Mouse (Mus musculus) heart, embryonic 10.5 days (tissue): ENCODE measurements around the gene Orm3. TPM values are rescaled to one million over a fixed set of nuclear protein-coding genes. Genes with fewer than 3 reads are reported as not detected.

Source experiments
- DNase-seq: peaks from one replicate; pipeline ENCODE4 v3.0.0-alpha.2; 2017; ENCODE audit warnings: low spot score
- H3K27ac ChIP-seq: fragments of 300-500 bp; sonication (generic); 2 replicates; pipeline ENCODE4 v1.5.1; 2016; ENCODE audit warnings: mild to moderate bottlenecking
- H3K27me3 ChIP-seq: fragments of 300-500 bp; sonication (generic); 2 replicates; pipeline ENCODE4 v1.6.1; 2016; ENCODE audit warnings: mild to moderate bottlenecking; ENCODE audit not compliant: poor library complexity, insufficient read depth, severe bottlenecking
- H3K36me3 ChIP-seq: fragments of 300-500 bp; sonication (generic); 2 replicates; pipeline ENCODE4 v1.6.1; 2016; ENCODE audit warnings: mild to moderate bottlenecking, moderate library complexity
- H3K4me1 ChIP-seq: fragments of 300-500 bp; sonication (generic); 2 replicates; pipeline ENCODE4 v1.6.1; 2016; ENCODE audit warnings: mild to moderate bottlenecking
- H3K4me3 ChIP-seq: fragments of 300-500 bp; sonication (generic); 2 replicates; pipeline ENCODE4 v1.5.1; 2016; ENCODE audit warnings: mild to moderate bottlenecking, moderate library complexity
- H3K9me3 ChIP-seq: fragments of 300-500 bp; sonication (generic); 2 replicates; pipeline ENCODE4 v1.6.1; 2016; ENCODE audit warnings: mild to moderate bottlenecking, moderate library complexity
- WGBS: fragments of 180-500 bp; shearing (Covaris S2); methylation state at CpG from one replicate; pipeline ENCODE4 v1.1.7; 2016; 5-methylcytosine and 5-hydroxymethylcytosine counted together
- polyA plus RNA-seq: library from polyadenylated mRNA; unstranded; fragments of >200 nt; fragmentation: Nextera tagmentation; extraction: Ambion mirVana; gene quantifications from 2 replicates; pipeline ENCODE4 v1.2.1, GENCODE M21; 2016

Gene Orm3
- polyA plus RNA-seq, 1 experiment from 2014 or later = not detected

- Histone ChIP-seq H3K27ac (no peak overlapping the region), H3K36me3 (no peaks in the 10 kb centered on the region), H3K4me3 (no peak overlapping the region), H3K4me1 (no peaks in the 10 kb centered on the region), H3K27me3 (no peaks in the 10 kb centered on the region), H3K9me3 (no peaks in the 10 kb centered on the region)
- no peak for DNase-seq
- WGBS = 65% methylated on average over 4 of the region's 4 CpGs
These were observed 13.5 kb upstream of the Orm3 start for GRCm38 (mm10) chr4:63342491-63342890.

DNA sequence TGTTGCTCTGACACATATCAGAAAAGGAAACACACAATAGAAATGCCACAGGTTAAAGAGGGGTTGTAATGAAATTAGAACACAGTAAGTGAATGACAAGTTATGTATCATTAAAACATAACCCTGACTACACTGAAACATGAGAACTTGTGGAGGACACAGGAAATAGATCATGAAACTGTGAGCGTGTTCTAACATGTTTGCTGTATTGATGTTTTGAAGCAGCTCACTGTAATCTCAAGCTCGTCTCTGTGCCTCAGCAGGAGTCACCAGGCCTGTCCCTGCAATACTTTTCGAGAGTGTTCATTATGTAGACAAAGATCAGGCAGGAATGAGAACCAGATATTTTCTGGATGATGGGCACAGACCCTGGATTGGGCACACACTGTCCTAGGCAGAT is 12.4 kb upstream of the Orm3 start:
- WGBS = 67% methylated on average over 3 of the region's 3 CpGs

GRCm38 (mm10) chr4:63344295-63344694 is 11.7 kb upstream of the Orm3 start, which contains the start of gene Orm1:
Gene Orm1 (plus strand): TSS chr4:63344560.
- DNase-seq = no peak
- no peaks in the 10 kb centered on the region for H3K4me1 ChIP-seq
- 84% methylated on average over 8 of the region's 8 CpGs for WGBS
- H3K27me3 ChIP-seq = no peaks in the 10 kb centered on the region
- H3K9me3 ChIP-seq = no peaks in the 10 kb centered on the region
- no peaks in the 10 kb centered on the region for H3K36me3 ChIP-seq
- H3K4me3 ChIP-seq = no peak within 1 kb of the TSS
- H3K27ac ChIP-seq = no peak within 1 kb of the TSS

More for the DNA sequence above, 12.4 kb upstream of the Orm3 start:
- no peak for DNase-seq
- H3K4me3 ChIP-seq = no peak overlapping the region
- H3K27ac ChIP-seq = no peak overlapping the region
- H3K4me1 ChIP-seq = no peaks in the 10 kb centered on the region
- H3K36me3 ChIP-seq = no peaks in the 10 kb centered on the region
- no peaks in the 10 kb centered on the region for H3K9me3 ChIP-seq
- no peaks in the 10 kb centered on the region for H3K27me3 ChIP-seq

DNA sequence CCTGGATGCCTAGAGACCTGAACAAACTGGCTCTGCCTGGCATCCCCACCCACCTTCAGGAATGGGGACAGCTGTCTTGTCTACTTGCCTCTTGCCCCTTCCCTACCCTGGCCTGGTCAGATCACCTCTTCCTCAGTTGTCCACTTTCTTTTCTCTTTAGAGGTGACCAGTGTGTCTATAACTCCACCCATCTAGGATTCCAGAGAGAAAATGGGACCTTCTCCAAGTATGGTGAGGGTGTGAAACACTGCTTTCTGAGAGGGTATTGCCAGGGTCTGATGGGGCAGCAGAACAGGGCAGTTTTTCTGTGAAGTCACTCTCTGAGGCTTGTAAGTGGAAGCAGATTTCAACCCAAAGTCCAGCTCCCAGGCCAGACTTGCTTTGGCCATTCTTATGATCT is 10.7 kb upstream of the Orm3 start:
- no peaks in the 10 kb centered on the region for H3K36me3 ChIP-seq
- DNase-seq = no peak
- no peak overlapping the region for H3K4me3 ChIP-seq

GRCm38 (mm10) chr4:63346659-63347058 is 9.3 kb upstream of the Orm3 start:
- WGBS = 81% methylated on average over 4 of the region's 4 CpGs
- Histone ChIP-seq H3K9me3 (no peaks in the 10 kb centered on the region), H3K4me3 (no peak overlapping the region), H3K27ac (no peak overlapping the region), H3K4me1 (no peaks in the 10 kb centered on the region), H3K36me3 (no peaks in the 10 kb centered on the region), H3K27me3 (no peaks in the 10 kb centered on the region; the same call in 1 of the 2 replicates)
- no peak for DNase-seq

More for the DNA sequence above, 10.7 kb upstream of the Orm3 start:
- H3K9me3 ChIP-seq = no peaks in the 10 kb centered on the region
- no peaks in the 10 kb centered on the region for H3K27me3 ChIP-seq
- H3K27ac ChIP-seq = no peak overlapping the region
- no peaks in the 10 kb centered on the region for H3K4me1 ChIP-seq

DNA sequence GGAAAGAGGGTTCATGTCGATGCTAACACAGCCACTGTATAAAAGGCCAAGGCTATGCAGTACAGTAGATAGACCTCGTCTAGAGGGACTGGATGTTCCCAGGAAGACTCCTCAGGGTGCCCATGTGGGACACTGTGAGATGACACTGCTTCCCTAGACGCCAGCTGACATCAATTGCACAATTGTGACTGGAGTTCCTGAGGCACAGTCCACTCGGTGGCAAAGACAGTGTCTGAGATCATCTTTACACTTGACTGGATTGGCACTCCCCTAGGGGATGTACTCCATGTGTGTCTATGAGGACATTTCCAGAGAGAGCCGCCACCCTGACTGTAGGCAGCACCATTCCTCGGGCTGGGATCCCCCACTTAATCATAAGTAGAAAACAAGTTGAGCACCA is 7.4 kb upstream of the Orm3 start:
- H3K4me3 ChIP-seq = no peak overlapping the region
- H3K27ac ChIP-seq = no peak overlapping the region
- no peaks in the 10 kb centered on the region for H3K36me3 ChIP-seq
- H3K9me3 ChIP-seq = no peaks in the 10 kb centered on the region
- no peaks in the 10 kb centered on the region for H3K4me1 ChIP-seq
- DNase-seq = no peak
- 73% methylated on average over 6 of the region's 6 CpGs for WGBS
- H3K27me3 ChIP-seq = no peaks in the 10 kb centered on the region; the same call in 1 of the 2 replicates

- Histone ChIP-seq H3K4me1 (0 out of 2 replicates have a peak, but pooled peaks cover 4% of the 10 kb centered on the region), H3K27me3 (no peaks in the 10 kb centered on the region), H3K9me3 (no peaks in the 10 kb centered on the region), H3K4me3 (no peak overlapping the region), H3K36me3 (no peaks in the 10 kb centered on the region), H3K27ac (no peak overlapping the region)
- 65% methylated on average over 2 of the region's 2 CpGs for WGBS
- DNase-seq = no peak
These were observed 1.1 kb downstream of the Orm3 start for GRCm38 (mm10) chr4:63356981-63357570.

DNA sequence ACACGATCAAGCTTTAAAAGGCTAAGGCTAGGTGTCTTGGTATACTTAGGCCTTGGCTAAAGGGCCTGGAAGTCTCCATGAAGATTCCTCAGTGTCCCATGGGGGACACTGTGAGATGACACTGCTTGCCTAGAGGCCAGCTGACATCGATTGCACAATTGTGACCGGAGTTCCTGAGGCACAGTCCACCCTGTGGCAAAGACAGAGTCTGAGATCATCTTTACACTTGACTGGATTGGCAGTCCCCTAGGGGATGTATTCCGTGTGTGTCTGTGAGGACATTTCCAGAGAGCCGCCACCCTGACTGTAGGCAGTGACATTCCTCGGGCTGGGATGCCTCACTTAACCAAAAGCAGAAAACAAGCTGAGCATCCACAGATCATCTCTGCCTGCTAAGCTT is 3.9 kb downstream of the Orm3 start:
- H3K36me3 ChIP-seq = no peaks in the 10 kb centered on the region
- H3K4me1 ChIP-seq = 0 out of 2 replicates have a peak, but pooled peaks cover 4% of the 10 kb centered on the region
- no peak for DNase-seq
- no peak overlapping the region for H3K4me3 ChIP-seq
- WGBS = 70% methylated on average over 6 of the region's 6 CpGs
- no peaks in the 10 kb centered on the region for H3K9me3 ChIP-seq
- H3K27me3 ChIP-seq = no peaks in the 10 kb centered on the region
- H3K27ac ChIP-seq = no peak overlapping the region

GRCm38 (mm10) chr4:63362150-63362549 is 6.2 kb downstream of the Orm3 start, which contains the start of gene Orm2:
Gene Orm2 (plus strand): TSS chr4:63362449.
- WGBS = 86% methylated on average over 5 of the region's 5 CpGs
- H3K27ac ChIP-seq = no peak within 1 kb of the TSS
- DNase-seq = no peak
- H3K36me3 ChIP-seq = no peaks in the 10 kb centered on the region
- H3K4me3 ChIP-seq = no peak within 1 kb of the TSS
- H3K9me3 ChIP-seq = no peaks in the 10 kb centered on the region
- H3K4me1 ChIP-seq = no peaks in the 10 kb centered on the region
- no peaks in the 10 kb centered on the region for H3K27me3 ChIP-seq

- Histone ChIP-seq H3K9me3 (no peaks in the 10 kb centered on the region), H3K27ac (no peak overlapping the region), H3K4me1 (no peaks in the 10 kb centered on the region), H3K4me3 (no peak overlapping the region), H3K27me3 (peaks cover 7% of the 10 kb centered on the region; the same call in 1 of the 2 replicates), H3K36me3 (peaks cover 34% of the 10 kb centered on the region)
- 12% methylated on average over 4 of the region's 4 CpGs for WGBS
- peak; percentile 87 for DNase-seq
These were observed 12.6 kb downstream of the Orm3 start for GRCm38 (mm10) chr4:63368577-63368976.

DNA sequence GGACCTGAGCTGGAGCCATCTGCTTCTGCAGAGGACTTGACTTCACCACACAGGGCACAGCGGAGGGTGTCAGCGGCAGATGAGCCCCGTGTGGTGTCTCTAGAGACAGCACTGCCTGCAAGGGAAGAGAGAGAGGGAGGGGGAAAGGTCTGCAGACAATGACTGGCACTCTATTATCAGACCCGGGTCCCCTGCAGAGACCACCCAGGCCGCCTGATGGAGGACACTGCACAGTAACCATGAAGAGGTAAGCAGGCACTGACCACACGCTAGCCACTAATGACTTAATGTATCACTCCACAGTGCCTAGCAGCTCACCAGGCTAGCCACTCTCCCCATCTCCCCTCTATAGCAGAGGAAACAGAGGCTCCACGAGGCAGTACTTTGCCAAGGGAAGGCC is 14.9 kb downstream of the Orm3 start:
- Histone ChIP-seq H3K36me3 (peaks cover 41% of the 10 kb centered on the region), H3K4me1 (0 out of 2 replicates have a peak, but pooled peaks cover 3% of the 10 kb centered on the region), H3K4me3 (no peak overlapping the region), H3K9me3 (no peaks in the 10 kb centered on the region), H3K27me3 (peaks cover 7% of the 10 kb centered on the region; the same call in 1 of the 2 replicates), H3K27ac (no peak overlapping the region)
- 36% methylated on average over 7 of the region's 7 CpGs for WGBS
- no peak for DNase-seq

DNA sequence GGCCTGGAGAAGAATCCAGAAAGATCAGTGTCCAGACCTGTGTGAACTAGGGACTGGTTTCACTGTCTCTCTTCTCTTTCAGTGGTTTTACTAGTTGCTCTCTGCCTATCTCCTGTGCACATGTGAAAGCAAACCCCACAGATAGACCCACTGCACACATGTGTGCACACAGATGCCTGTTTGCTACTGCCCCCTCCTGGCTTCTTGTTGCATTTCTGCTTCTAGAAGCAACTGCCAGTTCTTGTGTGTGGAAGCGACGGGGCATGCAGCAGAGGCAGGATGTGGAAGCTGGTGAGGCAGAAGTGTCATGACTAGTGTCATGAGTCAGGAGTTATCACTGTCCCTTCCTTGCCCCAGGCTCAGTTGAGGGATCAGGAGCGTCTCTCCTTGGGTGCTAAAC is 15.9 kb downstream of the Orm3 start:
- Histone ChIP-seq H3K4me1 (0 out of 2 replicates have a peak, but pooled peaks cover 3% of the 10 kb centered on the region), H3K4me3 (no peak overlapping the region), H3K27me3 (peaks cover 7% of the 10 kb centered on the region; the same call in 1 of the 2 replicates), H3K27ac (no peak overlapping the region), H3K9me3 (no peaks in the 10 kb centered on the region), H3K36me3 (peaks cover 49% of the 10 kb centered on the region)
- WGBS = 58% methylated on average over 3 of the region's 3 CpGs
- no peak for DNase-seq

DNA sequence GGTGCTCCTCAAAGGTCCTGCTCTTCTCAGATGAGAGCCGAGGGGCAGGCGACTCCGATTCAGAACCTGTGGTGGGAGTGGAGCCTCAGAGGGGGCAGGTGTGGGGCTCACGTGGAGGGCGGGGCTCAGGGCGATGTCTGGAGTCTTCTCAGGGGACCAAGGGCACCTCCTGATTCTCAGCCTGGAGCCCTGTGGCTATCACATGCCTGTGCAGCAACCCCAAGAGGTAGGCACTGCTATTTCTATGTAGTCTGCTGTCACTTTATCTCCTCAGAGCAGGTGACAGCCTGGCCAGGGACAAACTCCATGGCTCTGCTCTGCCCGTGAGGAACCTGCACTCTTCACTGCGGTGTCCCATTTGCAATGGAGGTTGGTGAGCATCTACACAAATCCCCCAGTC is 17.4 kb downstream of the Orm3 start:
- H3K9me3 ChIP-seq = no peaks in the 10 kb centered on the region
- 0 out of 2 replicates have a peak, but pooled peaks cover 3% of the 10 kb centered on the region for H3K4me1 ChIP-seq
- H3K36me3 ChIP-seq = peaks cover 49% of the 10 kb centered on the region
- 84% methylated on average over 8 of the region's 8 CpGs for WGBS
- no peak for DNase-seq
- H3K27ac ChIP-seq = no peak overlapping the region
- H3K4me3 ChIP-seq = no peak overlapping the region
- H3K27me3 ChIP-seq = 0 out of 2 replicates have a peak, but pooled peaks cover 7% of the 10 kb centered on the region
